Mouse (Mus musculus) liver, adult 2 months (tissue): ENCODE data around the gene Upf1.

Source experiments
- CTCF ChIP-seq: fragments of 200-500 bp; IDR thresholded peaks from 2 replicates; pipeline ENCODE4 v1.5.1; 2011; ENCODE audit warnings: low read depth, low read length, control low read depth
- POLR2A ChIP-seq: fragments of 200-500 bp; IDR thresholded peaks from 2 replicates; pipeline ENCODE4 v1.6.1; 2011; ENCODE audit warnings: low read length, control low read depth; ENCODE audit not compliant: insufficient read depth; ENCODE audit errors: extremely low read depth

DNA sequence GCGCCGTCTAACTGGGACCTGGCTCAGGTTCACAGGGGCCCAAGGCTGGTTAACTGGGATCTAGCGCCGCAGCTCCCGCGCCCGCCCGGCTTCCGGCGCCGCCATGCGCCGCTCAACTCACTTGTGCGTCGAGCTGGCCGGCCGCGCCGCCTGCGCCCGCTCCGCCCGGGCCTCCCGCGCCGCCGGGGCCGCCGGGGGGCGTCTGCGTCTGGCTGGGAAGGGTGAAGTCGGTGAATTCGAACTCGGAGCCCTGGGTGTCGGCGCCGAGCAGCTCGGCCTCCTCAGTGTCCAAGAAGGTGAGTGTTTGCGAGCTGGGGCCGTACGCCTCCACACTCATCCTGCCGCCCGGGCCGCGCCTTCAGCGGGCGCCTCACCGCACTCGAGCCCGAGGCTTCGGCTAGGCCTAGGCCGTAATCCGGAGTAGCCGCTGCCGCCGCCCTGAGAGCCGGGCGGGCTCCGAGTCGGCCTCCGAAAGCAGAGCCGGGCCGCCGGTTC lies 374 bp downstream of the Upf1 start:
- TF ChIP-seq CTCF (no peak), POLR2A (no peak)
